ENCODE assay signal across 22 mouse cellular contexts in genomic region chr8:72716594-72716993, GRCm38 (mm10). TPM values are rescaled to one million over a fixed set of nuclear protein-coding genes. Genes with fewer than 3 reads are reported as not detected.
DNase-seq lines count a peak whose midpoint lies in the region; ATAC-seq and TF ChIP-seq lines count a peak whose summit lies in the region.
"Had no signal": no experiment of that assay in that cellular context is flagged by ENCODE, and none has a peak within 500 bp of the region (broad histone marks: within the 10 kb centered on the region; RNA-seq: fewer than 3 reads in every experiment).

No protein-coding gene starts in this region.

- H3K36me3 ChIP-seq in liver, embryonic 13.5 days: no peaks in the 10 kb centered on the region
- H3K36me3 ChIP-seq in liver, embryonic 11.5 days (ENCODE audit: control insufficient read depth, insufficient read depth, low read length): no peaks in the 10 kb centered on the region
- H3K36me3 ChIP-seq in liver, embryonic 14.5 days (replicated peaks; ENCODE audit: control insufficient read depth, insufficient read depth, low read depth): no peaks in the 10 kb centered on the region
- no peaks in the 10 kb centered on the region for H3K36me3 ChIP-seq in stomach, embryonic 16.5 days (ENCODE audit: control insufficient read depth, insufficient read depth, low read length)
- H3K36me3 ChIP-seq in intestine, embryonic 16.5 days (ENCODE audit: control insufficient read depth, insufficient read depth, low read length): no peaks in the 10 kb centered on the region
- H3K36me3 ChIP-seq: embryonic facial prominence, embryonic 15.5 days; heart, embryonic 10.5 days; hindbrain, embryonic 12.5 days had no signal

- no peak overlapping the region for H3K4me2 ChIP-seq in liver, embryonic 13.5 days
- H3K4me2 ChIP-seq in liver, embryonic 11.5 days: no peak overlapping the region
- no peak overlapping the region for H3K4me2 ChIP-seq in liver, embryonic 14.5 days (ENCODE audit: low read depth)
- H3K4me2 ChIP-seq in stomach, embryonic 16.5 days (ENCODE audit: low read depth, low read length): no peak overlapping the region
- no peak overlapping the region for H3K4me2 ChIP-seq in intestine, embryonic 16.5 days (ENCODE audit: low read depth, low read length)
- H3K4me2 ChIP-seq: embryonic facial prominence, embryonic 15.5 days; hindbrain, embryonic 12.5 days had no signal

- no peak overlapping the region for H3K27ac ChIP-seq in liver, embryonic 13.5 days
- no peak overlapping the region for H3K27ac ChIP-seq in liver, embryonic 11.5 days (ENCODE audit: low read depth, low read length)
- no peak overlapping the region for H3K27ac ChIP-seq in liver, embryonic 14.5 days
- no peak overlapping the region for H3K27ac ChIP-seq in stomach, embryonic 16.5 days (ENCODE audit: low read length)
- H3K27ac ChIP-seq in intestine, embryonic 16.5 days (ENCODE audit: low read length): no peak overlapping the region
- H3K27ac ChIP-seq: embryonic facial prominence, embryonic 15.5 days; heart, embryonic 10.5 days; hindbrain, embryonic 12.5 days had no signal

- 41% methylated on average over 5 of the region's 5 CpGs for WGBS in liver, embryonic 13.5 days (ENCODE audit: insufficient replicate concordance)
- WGBS in liver, embryonic 11.5 days: 63% methylated on average over 5 of the region's 5 CpGs
- WGBS in liver, embryonic 14.5 days (ENCODE audit: insufficient replicate concordance): 33% methylated on average over 5 of the region's 5 CpGs
- WGBS in stomach, embryonic 16.5 days: 60% methylated on average over 5 of the region's 5 CpGs
- 66% methylated on average over 5 of the region's 5 CpGs for WGBS in intestine, embryonic 16.5 days

- ATAC-seq in liver, embryonic 13.5 days (ENCODE audit: low read depth): peak; percentile 34; the same call in 1 of the 2 replicates
- ATAC-seq in liver, embryonic 11.5 days (replicated peaks; ENCODE audit: low FRiP score): no peak
- ATAC-seq in liver, embryonic 14.5 days (ENCODE audit: insufficient read depth): peak; percentile 56; the same call in 1 of the 2 replicates
- 0 out of 2 replicates have a peak, but pooled peaks have one; percentile 17 for ATAC-seq in stomach, embryonic 16.5 days (ENCODE audit: insufficient read depth, low FRiP score)
- no peak for ATAC-seq in intestine, embryonic 16.5 days
- ATAC-seq: forebrain, embryonic 14.5 days; hindbrain, embryonic 16.5 days; inflammation-experienced regulatory T-cells, adult 6 months had no signal

- TF ChIP-seq EP300 in liver, embryonic 14.5 days (IDR thresholded peaks at IDR 0.05; ENCODE audit: low read depth): no peak

- no peaks in the 10 kb centered on the region for H3K27me3 ChIP-seq in liver, embryonic 13.5 days
- H3K27me3 ChIP-seq in liver, embryonic 11.5 days (replicated peaks; ENCODE audit: control insufficient read depth, insufficient read depth, low read length): no peaks in the 10 kb centered on the region
- no peaks in the 10 kb centered on the region for H3K27me3 ChIP-seq in liver, embryonic 14.5 days (ENCODE audit: control insufficient read depth, insufficient read depth, low read length)
- no peaks in the 10 kb centered on the region for H3K27me3 ChIP-seq in stomach, embryonic 16.5 days (ENCODE audit: control insufficient read depth, insufficient read depth, low read length)
- H3K27me3 ChIP-seq in intestine, embryonic 16.5 days (replicated peaks; ENCODE audit: control insufficient read depth, insufficient read depth, low read length): no peaks in the 10 kb centered on the region
- H3K27me3 ChIP-seq: embryonic facial prominence, embryonic 15.5 days; hindbrain, embryonic 12.5 days had no signal

- H3K9ac ChIP-seq in liver, embryonic 13.5 days: no peak overlapping the region
- H3K9ac ChIP-seq in liver, embryonic 11.5 days (ENCODE audit: low read depth, low read length): no peak overlapping the region
- H3K9ac ChIP-seq in liver, embryonic 14.5 days (replicated peaks): no peak overlapping the region
- H3K9ac ChIP-seq in stomach, embryonic 16.5 days (ENCODE audit: low read length): no peak overlapping the region
- no peak overlapping the region for H3K9ac ChIP-seq in intestine, embryonic 16.5 days (ENCODE audit: low read depth, low read length)
- H3K9ac ChIP-seq: embryonic facial prominence, embryonic 15.5 days; hindbrain, embryonic 12.5 days had no signal

- H3K4me3 ChIP-seq in liver, embryonic 13.5 days (replicated peaks): no peak overlapping the region
- no peak overlapping the region for H3K4me3 ChIP-seq in liver, embryonic 11.5 days (ENCODE audit: low read depth, low read length)
- no peak overlapping the region for H3K4me3 ChIP-seq in liver, embryonic 14.5 days (ENCODE audit: insufficient read depth in 1 of 2, low read depth in 2 of 2, low read length in 2 of 2)
- H3K4me3 ChIP-seq in stomach, embryonic 16.5 days (replicated peaks; ENCODE audit: low read length): no peak overlapping the region
- H3K4me3 ChIP-seq in intestine, embryonic 16.5 days (ENCODE audit: low read length): no peak overlapping the region
- H3K4me3 ChIP-seq: embryonic facial prominence, embryonic 15.5 days; heart, embryonic 10.5 days; hindbrain, embryonic 12.5 days had no signal

- DNase-seq in liver, embryonic 13.5 days: no peak
- DNase-seq in liver, embryonic 11.5 days (ENCODE audit: low spot score): no peak
- DNase-seq in c-Kit-positive CD71-positive TER-119-positive erythroid progenitor cells, embryonic 14.5 days (ENCODE audit: low spot score): peak; percentile 27
- DNase-seq in liver, embryonic 14.5 days (ENCODE audit: low read depth in 3 of 3, low spot score in 3 of 3): no peak
- no peak for DNase-seq in cerebellum, postnatal 10 days
- DNase-seq in T-cell, adult 2 months (ENCODE audit: low spot score): no peak
- DNase-seq: adrenal gland, adult 8-10 months; adrenal gland, postnatal 36 days; cerebellum, adult 18-20 months; cerebellum, adult 9-11 months; embryo, embryonic 11 days; heart, adult 18-20 months; heart, postnatal 10 days; heart, postnatal 4 days had no signal

- no peaks in the 10 kb centered on the region for H3K9me3 ChIP-seq in liver, embryonic 13.5 days (replicated peaks)
- H3K9me3 ChIP-seq in liver, embryonic 11.5 days (ENCODE audit: control insufficient read depth, low read length): no peaks in the 10 kb centered on the region
- H3K9me3 ChIP-seq in liver, embryonic 14.5 days (ENCODE audit: control insufficient read depth, low read length): no peaks in the 10 kb centered on the region
- no peaks in the 10 kb centered on the region for H3K9me3 ChIP-seq in stomach, embryonic 16.5 days (replicated peaks; ENCODE audit: control insufficient read depth, low read length)
- no peaks in the 10 kb centered on the region for H3K9me3 ChIP-seq in intestine, embryonic 16.5 days (ENCODE audit: control insufficient read depth, low read length)
- H3K9me3 ChIP-seq: embryonic facial prominence, embryonic 15.5 days; heart, embryonic 10.5 days; hindbrain, embryonic 12.5 days had no signal

- TF ChIP-seq CTCF in liver, embryonic 14.5 days (IDR thresholded peaks at IDR 0.05; ENCODE audit: low read depth): no peak

- 0 out of 2 replicates have a peak, but pooled peaks cover 8% of the 10 kb centered on the region for H3K4me1 ChIP-seq in liver, embryonic 13.5 days (replicated peaks)
- H3K4me1 ChIP-seq in liver, embryonic 11.5 days (replicated peaks; ENCODE audit: control insufficient read depth, insufficient read depth, low read length): no peaks in the 10 kb centered on the region
- H3K4me1 ChIP-seq in liver, embryonic 14.5 days (replicated peaks; ENCODE audit: control insufficient read depth in 2 of 2, insufficient read depth in 2 of 2, low read length in 1 of 2): no peaks in the 10 kb centered on the region
- H3K4me1 ChIP-seq in stomach, embryonic 16.5 days (ENCODE audit: control insufficient read depth, insufficient read depth, low read length): no peaks in the 10 kb centered on the region
- no peaks in the 10 kb centered on the region for H3K4me1 ChIP-seq in intestine, embryonic 16.5 days (ENCODE audit: control insufficient read depth, insufficient read depth, low read length)
- H3K4me1 ChIP-seq: embryonic facial prominence, embryonic 15.5 days; heart, embryonic 10.5 days; hindbrain, embryonic 12.5 days had no signal

RNA-seq across cellular contexts. Expression of gene Sin3b, which starts 6.5 kb away (rescaled TPM):
- polyA plus RNA-seq in liver, embryonic 13.5 days (2015; fragmentation: Nextera tagmentation; extraction: Ambion mirVana): 65.0 and 68.0 TPM in 2 replicates
- 110 TPM in 2 replicates for polyA plus RNA-seq in liver, embryonic 11.5 days (2014; fragmentation: Nextera tagmentation; extraction: Ambion mirVana)
- 47.6 and 57.0 TPM in 2 replicates for polyA plus RNA-seq in liver, embryonic 14.5 days (2012; rRNA removed)
- polyA plus RNA-seq in liver, embryonic 14.5 days (2014; fragmentation: Nextera tagmentation; extraction: Ambion mirVana): 68.7 and 70.3 TPM in 2 replicates
- polyA plus RNA-seq in stomach, embryonic 16.5 days (2015; fragmentation: Nextera tagmentation; extraction: Ambion mirVana): 144 and 145 TPM in 2 replicates
- 130 and 141 TPM in 2 replicates for polyA plus RNA-seq in intestine, embryonic 16.5 days (2015; fragmentation: Nextera tagmentation; extraction: Ambion mirVana)

RNA-seq across cellular contexts. Expression of gene F2rl3, which starts 45.1 kb away (rescaled TPM):
- polyA plus RNA-seq in liver, embryonic 13.5 days (2015; fragmentation: Nextera tagmentation; extraction: Ambion mirVana): 4.5 and 4.8 TPM in 2 replicates
- 8.5 and 8.6 TPM in 2 replicates for polyA plus RNA-seq in liver, embryonic 11.5 days (2014; fragmentation: Nextera tagmentation; extraction: Ambion mirVana)
- polyA plus RNA-seq in liver, embryonic 14.5 days (2012; rRNA removed): 3.9 and 5.2 TPM in 2 replicates
- polyA plus RNA-seq in liver, embryonic 14.5 days (2014; fragmentation: Nextera tagmentation; extraction: Ambion mirVana): 2.8 and 3.8 TPM in 2 replicates
- 3.2 and 3.3 TPM in 2 replicates for polyA plus RNA-seq in stomach, embryonic 16.5 days (2015; fragmentation: Nextera tagmentation; extraction: Ambion mirVana)
- polyA plus RNA-seq in intestine, embryonic 16.5 days (2015; fragmentation: Nextera tagmentation; extraction: Ambion mirVana): 3.9 and 4.7 TPM in 2 replicates

Comparison
In these comparisons a context has a peak if more than half of its experiments do, and no peak if none do; other contexts are left out.
1. ATAC-seq: peak in liver, embryonic 13.5 days (single experiment), liver, embryonic 14.5 days (single experiment) and stomach, embryonic 16.5 days (single experiment); none in liver, embryonic 11.5 days (single experiment) and intestine, embryonic 16.5 days (single experiment).